Mouse (Mus musculus): Measurements from ENCODE around the gene Epor. TPM values are rescaled to one million over a fixed set of nuclear protein-coding genes. Genes with fewer than 3 reads are reported as not detected.

Epor gene
- polyA plus RNA-seq, 1 experiment from 2014 or later = 8.5 TPM

DNA sequence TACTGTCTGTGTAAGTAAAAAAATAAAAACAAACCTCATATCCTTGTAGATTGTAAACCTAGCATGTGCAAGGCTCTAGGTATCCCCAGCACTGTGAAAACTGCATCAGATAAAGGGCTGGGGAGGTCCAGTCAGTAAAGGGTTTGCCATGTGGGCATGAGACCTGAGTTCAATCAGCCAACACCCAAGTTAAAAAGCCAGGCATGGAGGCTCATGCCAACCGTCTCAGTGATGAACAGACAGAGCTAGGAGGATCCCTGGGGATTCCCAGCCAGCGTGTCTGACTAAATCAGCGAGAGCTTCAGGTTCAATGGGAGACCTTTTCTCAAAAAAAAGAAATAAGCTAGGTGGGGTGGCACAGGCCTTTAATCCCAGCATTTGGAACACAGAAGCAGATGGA is 38.3 kb downstream of the Epor start:
- POLR2A ChIA-PET = no interaction called here
- H3K27me3 ChIP-seq = no peaks in the 10 kb centered on the region
- in situ Hi-C loops (cut with MboI; ENCODE audit: low pct_unique_long_range_greater_than_20kb) = no loop called here

DNA sequence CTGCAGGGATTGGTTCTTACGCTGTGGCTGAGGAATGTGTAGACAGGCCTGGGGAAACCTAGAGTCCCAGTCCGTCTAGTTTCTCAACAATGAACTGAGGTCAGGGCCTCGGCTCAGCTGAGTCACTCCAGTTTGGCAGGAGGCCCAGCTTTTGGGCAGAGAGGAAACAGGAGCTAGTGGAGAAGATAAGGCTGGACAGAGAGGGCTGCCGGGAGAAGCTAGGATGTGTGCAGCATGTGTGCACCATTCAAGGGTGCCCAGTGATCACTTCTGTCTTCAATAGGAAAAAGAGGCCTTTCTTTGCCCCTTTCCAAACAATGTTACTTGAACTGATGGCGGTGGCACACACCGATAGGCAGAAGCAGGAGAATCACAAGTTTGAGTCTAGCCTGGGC is 39.2 kb downstream of the Epor start:
- no peak for TF ChIP-seq CTCF (IDR thresholded peaks at IDR 0.05)
- DNase-seq (ENCODE audit: low read depth, low spot score) (peak; percentile 87), ATAC-seq (peak; percentile 82)
- in situ Hi-C loops (cut with MboI; ENCODE audit: low pct_unique_long_range_greater_than_20kb) = no loop called here
- POLR2A ChIA-PET = no interaction called here
- no peaks in the 10 kb centered on the region for H3K27me3 ChIP-seq
- CTCF ChIA-PET = no interaction called here

More for the DNA sequence above, 38.3 kb downstream of the Epor start:
- CTCF ChIA-PET = no interaction called here
- no peak for TF ChIP-seq CTCF (IDR thresholded peaks at IDR 0.05)
- DNase-seq (ENCODE audit: low read depth, low spot score) (no peak), ATAC-seq (no peak)

DNA sequence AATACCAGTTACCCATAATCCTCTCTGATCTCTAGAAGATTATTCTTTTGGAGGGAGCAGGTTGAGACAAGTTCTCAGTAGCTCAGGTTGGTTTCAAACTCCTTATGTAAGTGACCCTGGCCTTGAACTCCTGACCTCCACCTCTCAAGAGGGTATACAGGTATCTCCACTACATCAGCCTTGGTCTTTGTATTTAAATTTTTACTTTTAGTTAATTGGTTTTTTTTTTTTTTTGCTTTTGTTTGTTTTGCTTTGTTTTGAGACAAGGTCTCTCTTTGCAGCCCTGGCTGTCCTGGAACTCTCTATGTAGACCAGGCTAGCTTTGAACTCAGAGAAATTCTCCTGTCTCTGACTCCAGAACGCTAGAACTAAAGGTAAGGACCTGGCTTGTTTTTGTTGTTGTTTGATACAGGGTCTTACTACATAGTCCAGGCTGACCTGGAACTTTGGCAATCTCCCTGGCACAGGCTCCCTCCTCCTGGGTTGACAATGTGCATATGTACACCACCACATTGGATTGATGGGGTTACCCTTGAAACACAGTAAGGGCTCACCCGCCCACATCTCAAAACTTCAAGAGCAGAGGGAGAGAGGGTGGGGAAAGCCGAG is 39.7 kb downstream of the Epor start:
- CTCF ChIA-PET = no interaction called here
- ATAC-seq (no peak), DNase-seq (ENCODE audit: low read depth, low spot score) (no peak)
- in situ Hi-C loops (cut with MboI; ENCODE audit: low pct_unique_long_range_greater_than_20kb) = no loop called here
- no peaks in the 10 kb centered on the region for H3K27me3 ChIP-seq
- TF ChIP-seq CTCF (IDR thresholded peaks at IDR 0.05) = no peak
- POLR2A ChIA-PET = no interaction called here

DNA sequence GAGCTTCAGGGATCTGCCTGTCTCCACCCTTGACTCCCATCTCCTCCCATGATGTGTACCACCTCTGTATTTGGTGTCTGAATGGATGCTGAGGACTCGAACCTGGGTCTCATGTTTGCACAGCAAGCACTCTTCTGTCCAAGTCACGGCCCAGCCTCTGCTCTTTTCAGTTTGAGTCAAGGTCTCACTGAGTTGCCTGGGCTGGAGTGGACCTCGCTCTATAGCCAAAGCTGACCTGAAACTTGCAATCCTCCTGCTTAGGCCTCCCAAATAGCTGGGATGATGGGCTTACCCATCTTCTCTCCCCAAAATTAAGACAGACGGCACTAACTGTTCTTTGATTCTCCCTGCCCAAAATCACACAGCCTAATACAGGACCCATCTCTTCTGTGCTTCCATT is 40.3 kb downstream of the Epor start:
- no peak for ATAC-seq
- in situ Hi-C loops (cut with MboI; ENCODE audit: low pct_unique_long_range_greater_than_20kb) = no loop called here
- ChIA-PET CTCF (no interaction called here), POLR2A (no interaction called here)
- no peak for TF ChIP-seq CTCF (IDR thresholded peaks at IDR 0.05)
- no peaks in the 10 kb centered on the region for H3K27me3 ChIP-seq
- DNase-seq (ENCODE audit: low read depth, low spot score) = no peak

DNA sequence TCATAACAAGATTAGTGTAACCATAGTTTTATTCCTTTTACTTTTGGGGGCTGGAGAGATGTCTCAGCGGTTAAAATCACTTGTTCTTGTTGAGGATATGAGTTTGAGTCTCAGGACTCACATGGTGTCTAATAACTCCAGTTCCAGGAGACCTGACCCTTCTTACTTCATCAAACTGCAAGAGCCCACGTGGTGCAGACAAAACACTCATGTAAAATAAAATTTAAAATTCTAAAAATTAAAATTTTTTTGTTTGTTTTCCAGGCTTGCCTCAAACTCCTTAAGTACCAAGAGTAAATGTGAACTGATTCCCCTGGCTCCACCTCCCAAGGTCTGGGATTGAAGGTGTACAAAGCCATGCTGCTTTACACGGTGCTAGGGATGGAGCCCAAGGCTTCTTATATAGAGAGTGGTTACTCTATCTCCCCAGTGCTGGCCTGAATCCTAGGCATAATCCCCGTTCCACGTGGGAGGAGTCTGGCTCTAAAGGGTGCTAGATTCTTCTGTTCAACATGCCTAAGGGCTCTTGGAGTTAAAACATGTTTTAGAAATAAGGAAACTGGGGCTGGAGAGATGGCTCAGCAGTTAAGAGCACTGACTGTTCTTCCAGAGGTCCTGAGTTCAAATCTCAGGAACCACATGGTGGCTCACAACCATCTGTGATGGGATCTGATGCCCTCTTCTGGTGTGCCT is 44.5 kb downstream of the Epor start:
- peak; percentile 6 for ATAC-seq
- no peak for TF ChIP-seq CTCF (IDR thresholded peaks at IDR 0.05)
- ChIA-PET CTCF (no interaction called here), POLR2A (no interaction called here)
- in situ Hi-C loops (cut with MboI; ENCODE audit: low pct_unique_long_range_greater_than_20kb) = no loop called here
- H3K27me3 ChIP-seq = no peaks in the 10 kb centered on the region
- no peak for DNase-seq (ENCODE audit: low read depth, low spot score)

DNA sequence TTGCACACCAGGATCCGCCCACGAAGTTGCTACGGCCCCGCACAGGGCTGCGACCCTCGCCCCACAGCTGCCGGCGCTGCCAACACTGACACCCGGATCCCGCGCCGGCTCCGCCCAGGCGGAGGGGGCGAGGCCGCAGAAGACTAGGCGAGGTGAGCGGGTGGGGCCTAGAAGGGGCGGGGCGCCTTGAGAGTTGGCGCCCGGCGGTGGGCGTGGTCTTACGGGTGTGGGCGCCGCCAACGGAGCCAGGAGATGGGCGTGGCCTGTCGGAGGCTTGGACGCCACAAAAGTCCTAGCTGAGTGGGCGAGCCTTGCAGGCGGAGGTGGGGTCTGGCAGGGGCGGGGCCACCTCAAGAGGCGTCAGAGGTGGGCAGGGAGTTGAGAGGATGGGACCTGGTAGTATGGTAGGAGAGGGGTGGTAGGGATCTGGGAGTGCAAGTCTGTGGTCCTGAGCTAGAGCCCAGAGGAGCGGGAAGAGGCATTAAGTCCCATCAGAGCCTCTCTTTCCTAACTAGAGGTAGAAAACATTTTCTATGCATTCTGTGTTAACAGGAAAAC is 45.2 kb downstream of the Epor start, which contains the start of gene Rab3d:
Gene Rab3d, minus strand, starts transcription at position 158 of the 558 bp plus-strand sequence.
- in situ Hi-C loops (cut with MboI; ENCODE audit: low pct_unique_long_range_greater_than_20kb) = no loop called here
- CTCF ChIA-PET = no interaction called here
- peak; percentile 82 for ATAC-seq
- H3K27me3 ChIP-seq = no peaks in the 10 kb centered on the region
- TF ChIP-seq CTCF (IDR thresholded peaks at IDR 0.05) = no peak
- peak; percentile 39 for DNase-seq (ENCODE audit: low read depth, low spot score)
- POLR2A ChIA-PET = no interaction called here

DNA sequence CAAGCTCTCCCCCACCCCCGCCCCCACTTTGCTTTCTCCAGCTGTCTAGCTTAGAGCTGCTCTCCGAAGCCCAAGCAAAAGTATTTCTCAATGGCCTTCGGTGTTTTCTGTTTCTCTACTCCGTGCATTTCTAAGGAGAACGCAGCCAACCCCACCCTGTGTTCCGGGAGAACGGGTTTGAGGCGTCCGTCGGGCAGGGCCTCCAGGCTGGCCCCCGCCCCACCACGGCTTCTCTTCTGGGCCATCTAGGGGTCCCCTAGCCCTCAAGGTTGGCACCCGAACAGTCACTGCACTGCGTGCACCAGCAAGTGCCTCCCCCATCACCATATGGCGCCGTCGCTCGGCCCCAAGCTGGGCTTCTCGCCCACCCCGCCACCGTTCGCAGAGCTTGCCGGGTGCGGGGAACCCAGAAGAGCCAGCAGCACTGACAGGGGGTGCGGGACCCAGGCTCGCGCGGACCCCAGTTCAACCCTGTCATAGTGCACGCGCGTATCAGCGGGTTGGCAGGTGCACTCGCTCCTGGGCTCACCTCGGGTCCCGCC is 45.7 kb downstream of the Epor start:
- in situ Hi-C loops (cut with MboI; ENCODE audit: low pct_unique_long_range_greater_than_20kb) = no loop called here
- DNase-seq (ENCODE audit: low read depth, low spot score) = no peak
- ATAC-seq = peak; percentile 27
- ChIA-PET POLR2A (no interaction called here), CTCF (no interaction called here)
- H3K27me3 ChIP-seq = no peaks in the 10 kb centered on the region
- TF ChIP-seq CTCF (IDR thresholded peaks at IDR 0.05) = no peak

DNA sequence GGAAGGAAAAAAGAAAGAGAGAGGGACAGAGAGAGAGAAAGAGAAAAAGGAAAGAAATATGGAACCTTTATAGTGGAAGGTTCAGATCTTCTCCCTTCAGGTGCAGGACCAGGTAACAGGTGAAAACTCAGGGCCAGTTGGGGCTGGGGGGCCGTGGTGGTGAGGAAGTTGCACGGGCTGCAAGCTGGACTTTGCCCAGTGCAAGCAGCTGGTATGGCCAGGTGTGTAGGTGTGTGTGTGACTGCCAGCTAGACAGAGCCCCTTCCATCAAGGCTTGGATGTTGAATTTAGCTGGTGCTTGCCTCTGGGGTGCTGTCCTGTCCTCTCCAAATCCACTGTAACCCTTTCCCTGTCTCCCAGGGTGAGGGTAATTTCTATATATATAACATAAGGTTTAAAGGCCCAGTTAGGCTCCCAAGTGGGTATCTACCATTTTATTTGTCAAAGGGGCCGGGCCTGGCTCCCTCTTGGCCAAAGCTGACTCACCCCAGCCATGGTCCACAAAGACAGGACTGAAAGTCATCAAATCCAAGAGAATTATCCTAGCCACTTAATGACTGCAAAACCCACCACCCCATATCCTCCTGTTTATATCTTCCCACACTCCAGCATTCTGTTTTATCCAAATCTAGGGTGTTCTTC is 46.3 kb downstream of the Epor start:
- ChIA-PET CTCF (no interaction called here), POLR2A (no interaction called here)
- DNase-seq (ENCODE audit: low read depth, low spot score) (no peak), ATAC-seq (no peak)
- no peak for TF ChIP-seq CTCF (IDR thresholded peaks at IDR 0.05)
- in situ Hi-C loops (cut with MboI; ENCODE audit: low pct_unique_long_range_greater_than_20kb) = no loop called here
- no peaks in the 10 kb centered on the region for H3K27me3 ChIP-seq

DNA sequence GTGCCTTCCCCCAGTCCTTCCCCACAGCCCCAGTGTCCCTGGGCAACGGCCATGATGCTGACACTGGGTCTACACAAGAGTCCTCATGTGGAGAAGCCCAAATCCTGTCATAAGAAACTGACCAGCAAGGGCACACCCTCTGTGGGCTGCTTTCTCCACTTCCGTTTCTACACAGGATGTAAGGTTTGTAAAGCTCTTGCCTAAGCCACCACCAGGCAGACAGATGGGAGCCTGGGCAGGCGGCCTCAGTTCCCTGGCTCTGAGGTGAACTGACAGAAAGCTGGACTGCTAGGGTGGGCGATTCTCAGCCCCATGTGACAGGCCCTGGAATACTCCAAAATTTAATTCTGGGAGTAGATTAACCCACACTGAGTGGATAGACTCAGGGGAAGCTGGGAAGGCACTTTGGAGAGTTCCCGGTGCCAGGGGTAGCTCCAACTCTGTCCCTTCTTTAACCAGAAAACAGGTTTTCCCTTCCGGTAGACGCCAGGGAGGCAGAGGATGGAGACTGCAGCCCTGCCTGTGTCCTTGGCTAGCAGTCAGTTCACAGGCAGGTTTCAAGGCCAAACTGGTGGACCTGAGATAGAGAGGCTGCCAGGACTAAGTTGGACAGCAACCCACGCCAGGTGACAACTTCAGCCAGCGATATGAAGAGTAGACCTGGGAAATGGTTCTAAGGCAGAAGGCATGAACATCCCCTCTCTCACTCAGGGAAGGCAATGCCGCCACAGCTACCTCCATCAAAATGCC is 53.7 kb downstream of the Epor start:
- CTCF ChIA-PET = interaction anchor here (1.1 kb wide), 1 partner anchor 18 kb away, joined by 3 read pairs; the partner anchor contains the start of genes Ccdc159 and Tmem205
- TF ChIP-seq CTCF (IDR thresholded peaks at IDR 0.05) = no peak
- in situ Hi-C loops (cut with MboI; ENCODE audit: low pct_unique_long_range_greater_than_20kb) = no loop called here
- no peak for ATAC-seq
- H3K27me3 ChIP-seq = no peaks in the 10 kb centered on the region
- DNase-seq (ENCODE audit: low read depth, low spot score) = no peak
- POLR2A ChIA-PET = no interaction called here

Other genes starting within 250 kb of the Epor start
- gene Ldlr, start 240.0 kb downstream of the Epor start, polyA plus RNA-seq (2021) = 38.4 TPM
- gene Spc24, start 203.2 kb downstream of the Epor start, polyA plus RNA-seq (2021) = 38.3 TPM
- gene Kank2, start 164.8 kb downstream of the Epor start, polyA plus RNA-seq (2021) = 62.4 TPM
- gene Angptl8, start 128.0 kb downstream of the Epor start, polyA plus RNA-seq (2021) = 15.2 TPM
- gene Dock6, start 110.9 kb downstream of the Epor start, polyA plus RNA-seq (2021) = 36.1 TPM
- 22.1 TPM for gene Rab3d, start 45.3 kb downstream of the Epor start, polyA plus RNA-seq (2021)
- 12.2 TPM for gene Ccdc159, start 36.0 kb downstream of the Epor start, polyA plus RNA-seq (2021)
- gene Tmem205, start 36.0 kb downstream of the Epor start, polyA plus RNA-seq (2021) = 54.8 TPM
- gene Plppr2, start 26.5 kb downstream of the Epor start, polyA plus RNA-seq (2021) = 22.1 TPM
- gene Swsap1, start 7.8 kb downstream of the Epor start, polyA plus RNA-seq (2021) = 14.0 TPM
- gene Rgl3, start 25.9 kb upstream of the Epor start, polyA plus RNA-seq (2021) = 41.7 TPM
- gene Ccdc151, start 39.1 kb upstream of the Epor start, polyA plus RNA-seq (2021) = 7.5 TPM
- gene Prkcsh, start 39.3 kb upstream of the Epor start, polyA plus RNA-seq (2021) = 276 TPM
- 0.10 TPM for gene Elavl3, start 88.5 kb upstream of the Epor start, polyA plus RNA-seq (2021)
- not detected for gene Gm49318, start 107.8 kb upstream of the Epor start, polyA plus RNA-seq (2021)
- gene Zfp653, start 107.9 kb upstream of the Epor start, polyA plus RNA-seq (2021) = 10.9 TPM
- 44.3 TPM for gene Ecsit, start 121.9 kb upstream of the Epor start, polyA plus RNA-seq (2021)
- 408 TPM for gene Cnn1, start 135.7 kb upstream of the Epor start, polyA plus RNA-seq (2021)
- gene Elof1, start 153.7 kb upstream of the Epor start, polyA plus RNA-seq (2021) = 123 TPM
- not detected for gene Acp5, start 172.2 kb upstream of the Epor start, polyA plus RNA-seq (2021)
- 72.3 TPM for gene Pigyl, start 193.3 kb upstream of the Epor start, polyA plus RNA-seq (2021)
- not detected for gene Zfp872, start 224.6 kb upstream of the Epor start, polyA plus RNA-seq (2021)

All from Patski (cell line).